Mouse (Mus musculus) liver, embryonic 13.5 days (tissue): ENCODE results near the gene 4933406M09Rik. TPM values are rescaled to one million over a fixed set of nuclear protein-coding genes. Genes with fewer than 3 reads are reported as not detected.

Source experiments
- ATAC-seq: fragments of 200-750 bp; cut with Nextera tagmentation; 2 replicates; pipeline ENCODE4 v1.8.0; 2017; ENCODE audit warnings: low read depth, mild to moderate bottlenecking, moderate number of reproducible peaks, moderate library complexity
- DNase-seq: peaks from one replicate; pipeline ENCODE4 v3.0.0; 2022
- H3K27ac ChIP-seq: fragments of 300-500 bp; sonication (generic); 2 replicates; pipeline ENCODE4 v1.5.1; 2015; ENCODE audit warnings: moderate library complexity, mild to moderate bottlenecking, inconsistent platforms
- H3K27me3 ChIP-seq: fragments of 300-500 bp; sonication (generic); 2 replicates; pipeline ENCODE4 v1.6.1; 2015; ENCODE audit warnings: mild to moderate bottlenecking, inconsistent platforms
- H3K36me3 ChIP-seq: fragments of 300-500 bp; sonication (generic); 2 replicates; pipeline ENCODE4 v1.6.1; 2015; ENCODE audit warnings: mild to moderate bottlenecking, inconsistent platforms
- H3K4me1 ChIP-seq: fragments of 300-500 bp; sonication (generic); replicated peaks from 2 replicates; pipeline ENCODE4 v1.6.1; 2015; ENCODE audit warnings: inconsistent platforms
- H3K4me2 ChIP-seq: fragments of 300-500 bp; sonication (generic); 2 replicates; pipeline ENCODE4 v1.6.1; 2015; ENCODE audit warnings: inconsistent platforms, mild to moderate bottlenecking, moderate library complexity
- H3K4me3 ChIP-seq: fragments of 300-500 bp; sonication (generic); replicated peaks from 2 replicates; pipeline ENCODE4 v1.5.1; 2015; ENCODE audit warnings: mild to moderate bottlenecking, inconsistent platforms
- H3K9ac ChIP-seq: fragments of 300-500 bp; sonication (generic); 2 replicates; pipeline ENCODE4 v1.6.1; 2015; ENCODE audit warnings: mild to moderate bottlenecking, inconsistent platforms
- H3K9me3 ChIP-seq: fragments of 300-500 bp; sonication (generic); replicated peaks from 2 replicates; pipeline ENCODE4 v1.6.1; 2016; ENCODE audit warnings: inconsistent platforms
- WGBS: fragments of 180-500 bp; shearing (Covaris S2); methylation state at CpG from one replicate; pipeline ENCODE4 v1.1.7; 2015; ENCODE audit not compliant: insufficient replicate concordance; 5-methylcytosine and 5-hydroxymethylcytosine counted together
- polyA plus RNA-seq: library from polyadenylated mRNA; unstranded; fragments of >200 nt; fragmentation: Nextera tagmentation; extraction: Ambion mirVana; gene quantifications from 2 replicates; pipeline ENCODE4 v1.2.1, GENCODE M21; 2015

4933406M09Rik gene
- polyA plus RNA-seq: not detected in 2 replicates

- DNase-seq (no peak), ATAC-seq (no peak)
- no peaks in the 10 kb centered on the region for H3K36me3 ChIP-seq
- H3K4me3 ChIP-seq: no peak within 1 kb of the TSS
- H3K9me3 ChIP-seq: 0 out of 2 replicates have a peak, but pooled peaks cover 3% of the 10 kb centered on the region
- WGBS: 86% methylated on average over 1 of the region's 1 CpGs
- H3K4me2 ChIP-seq: no peak within 1 kb of the TSS
- no peak within 1 kb of the TSS for H3K27ac ChIP-seq
- H3K4me1 ChIP-seq: peaks cover 5% of the 10 kb centered on the region
- H3K27me3 ChIP-seq: peaks cover 40% of the 10 kb centered on the region
- no peak within 1 kb of the TSS for H3K9ac ChIP-seq
Measured at GRCm38 (mm10) chr1:134385666-134386065, at the start of gene 4933406M09Rik. Gene 4933406M09Rik (plus strand): TSS chr1:134385940.

GRCm38 (mm10) chr1:134336958-134337710, 48.6 kb upstream of the 4933406M09Rik start:
- Histone ChIP-seq H3K27me3 (0 out of 2 replicates have a peak, but pooled peaks cover 5% of the 10 kb centered on the region), H3K36me3 (no peaks in the 10 kb centered on the region), H3K4me3 (no peak overlapping the region), H3K4me2 (no peak overlapping the region), H3K9me3 (no peaks in the 10 kb centered on the region), H3K4me1 (peaks cover 29% of the 10 kb centered on the region), H3K9ac (no peak overlapping the region), H3K27ac (no peak overlapping the region; the same call in 1 of the 2 replicates)
- WGBS: 74% methylated on average over 11 of the region's 11 CpGs
- DNase-seq (no peak), ATAC-seq (no peak)

- Histone ChIP-seq H3K9me3 (no peaks in the 10 kb centered on the region), H3K27ac (no peak overlapping the region), H3K4me2 (no peak overlapping the region), H3K9ac (no peak overlapping the region), H3K27me3 (peaks cover 22% of the 10 kb centered on the region), H3K4me3 (no peak overlapping the region), H3K36me3 (no peaks in the 10 kb centered on the region), H3K4me1 (peaks cover 27% of the 10 kb centered on the region)
- 82% methylated on average over 7 of the region's 7 CpGs for WGBS
- DNase-seq (no peak), ATAC-seq (no peak)
Measured at GRCm38 (mm10) chr1:134339162-134339561, 46.6 kb upstream of the 4933406M09Rik start.

GRCm38 (mm10) chr1:134339757-134340619, 45.8 kb upstream of the 4933406M09Rik start:
- Histone ChIP-seq H3K36me3 (no peaks in the 10 kb centered on the region), H3K4me1 (peaks cover 27% of the 10 kb centered on the region), H3K4me3 (no peak overlapping the region), H3K27ac (no peak overlapping the region), H3K4me2 (no peak overlapping the region), H3K27me3 (peaks cover 26% of the 10 kb centered on the region), H3K9me3 (no peaks in the 10 kb centered on the region), H3K9ac (no peak overlapping the region)
- 83% methylated on average over 18 of the region's 18 CpGs for WGBS
- DNase-seq: no peak
- no peak for ATAC-seq

GRCm38 (mm10) chr1:134341641-134342277, 44.0 kb upstream of the 4933406M09Rik start:
- DNase-seq (no peak), ATAC-seq (no peak)
- peaks cover 26% of the 10 kb centered on the region for H3K27me3 ChIP-seq
- H3K36me3 ChIP-seq: peaks cover 12% of the 10 kb centered on the region
- H3K4me3 ChIP-seq: no peak overlapping the region
- peaks cover 20% of the 10 kb centered on the region for H3K4me1 ChIP-seq
- H3K9ac ChIP-seq: no peak overlapping the region
- no peaks in the 10 kb centered on the region for H3K9me3 ChIP-seq
- no peak overlapping the region for H3K4me2 ChIP-seq
- WGBS: 61% methylated on average over 5 of the region's 5 CpGs
- no peak overlapping the region for H3K27ac ChIP-seq

GRCm38 (mm10) chr1:134342278-134342664, 43.5 kb upstream of the 4933406M09Rik start:
- H3K4me3 ChIP-seq: no peak overlapping the region

GRCm38 (mm10) chr1:134342781-134343310, 42.9 kb upstream of the 4933406M09Rik start:
- DNase-seq (no peak), ATAC-seq (no peak)
- H3K27me3 ChIP-seq: peaks cover 26% of the 10 kb centered on the region
- 76% methylated on average over 8 of the region's 8 CpGs for WGBS
- H3K36me3 ChIP-seq: peaks cover 21% of the 10 kb centered on the region
- no peak overlapping the region for H3K4me2 ChIP-seq
- H3K4me1 ChIP-seq: peaks cover 20% of the 10 kb centered on the region
- no peak overlapping the region for H3K27ac ChIP-seq
- no peak overlapping the region for H3K4me3 ChIP-seq
- no peak overlapping the region for H3K9ac ChIP-seq
- no peaks in the 10 kb centered on the region for H3K9me3 ChIP-seq

More at GRCm38 (mm10) chr1:134342278-134342664, 43.5 kb upstream of the 4933406M09Rik start:
- H3K27ac ChIP-seq: no peak overlapping the region
- 57% methylated on average over 2 of the region's 2 CpGs for WGBS
- no peak for ATAC-seq
- H3K27me3 ChIP-seq: peaks cover 26% of the 10 kb centered on the region
- no peak overlapping the region for H3K4me2 ChIP-seq
- no peaks in the 10 kb centered on the region for H3K9me3 ChIP-seq
- peaks cover 20% of the 10 kb centered on the region for H3K4me1 ChIP-seq
- H3K36me3 ChIP-seq: peaks cover 16% of the 10 kb centered on the region
- H3K9ac ChIP-seq: no peak overlapping the region
- DNase-seq: no peak

- H3K9ac ChIP-seq: no peak overlapping the region
- 36% methylated on average over 2 of the region's 2 CpGs for WGBS
- ATAC-seq: no peak
- DNase-seq: no peak
- H3K27me3 ChIP-seq: peaks cover 26% of the 10 kb centered on the region
- peaks cover 24% of the 10 kb centered on the region for H3K36me3 ChIP-seq
- H3K4me3 ChIP-seq: no peak overlapping the region
- H3K9me3 ChIP-seq: no peaks in the 10 kb centered on the region
- H3K4me1 ChIP-seq: peaks cover 20% of the 10 kb centered on the region
- peak overlapping the region; percentile 76; the same call in 1 of the 2 replicates for H3K4me2 ChIP-seq
- no peak overlapping the region for H3K27ac ChIP-seq
Measured at GRCm38 (mm10) chr1:134343567-134343966, 42.2 kb upstream of the 4933406M09Rik start.

- Histone ChIP-seq H3K27ac (no peak overlapping the region), H3K4me2 (peak overlapping the region; percentile 76), H3K9me3 (no peaks in the 10 kb centered on the region), H3K4me1 (peaks cover 20% of the 10 kb centered on the region), H3K27me3 (peaks cover 26% of the 10 kb centered on the region), H3K9ac (peak overlapping the region; percentile 53), H3K36me3 (peaks cover 27% of the 10 kb centered on the region), H3K4me3 (peak overlapping the region; percentile 48)
- DNase-seq: peak; percentile 87
- ATAC-seq: peak; percentile 92
- 3% methylated on average over 51 of the region's 54 CpGs for WGBS
Measured at GRCm38 (mm10) chr1:134344005-134344950, 41.5 kb upstream of the 4933406M09Rik start.

- Histone ChIP-seq H3K4me1 (peaks cover 20% of the 10 kb centered on the region), H3K27me3 (peaks cover 26% of the 10 kb centered on the region), H3K9ac (no peak overlapping the region), H3K4me3 (no peak overlapping the region), H3K9me3 (no peaks in the 10 kb centered on the region), H3K27ac (no peak overlapping the region), H3K4me2 (peak overlapping the region; percentile 76), H3K36me3 (peaks cover 35% of the 10 kb centered on the region)
- no peak for DNase-seq
- WGBS: 69% methylated on average over 4 of the region's 4 CpGs
- no peak; the same call in 1 of the 2 replicates for ATAC-seq
Measured at GRCm38 (mm10) chr1:134345075-134345474, 40.7 kb upstream of the 4933406M09Rik start.
